Mouse (Mus musculus): Measurements from ENCODE around the gene Rhbdf2. TPM values are rescaled to one million over a fixed set of nuclear protein-coding genes. Genes with fewer than 3 reads are reported as not detected.

Rhbdf2 gene
- total RNA-seq, 2 experiments from 2014 or later: 1.1 to 1.8 TPM

DNA sequence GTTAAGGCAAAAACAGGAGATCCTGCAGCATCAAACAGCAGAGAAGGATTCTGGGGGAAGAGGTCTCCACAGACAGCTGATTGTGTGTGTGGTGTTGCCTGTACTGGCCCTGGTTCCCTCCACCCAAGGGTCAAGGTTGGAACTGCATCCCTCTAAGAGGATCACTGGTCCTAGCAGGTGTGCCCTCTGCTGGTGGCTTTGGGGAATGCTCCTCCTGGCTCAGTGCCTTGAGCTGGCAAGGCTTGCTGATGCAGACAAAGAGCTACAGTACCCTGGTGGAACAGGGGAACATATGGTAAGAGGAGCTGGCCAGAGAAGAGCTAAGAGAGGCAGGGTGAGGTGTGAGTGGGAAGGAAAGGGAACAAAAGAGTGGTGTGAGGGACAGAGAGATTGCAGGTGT, 34.4 kb downstream of the Rhbdf2 start:
- peak; percentile 96 to 100 for DNase-seq (ENCODE audit: extremely low spot score in 1 of 2, low spot score in 1 of 2)

DNA sequence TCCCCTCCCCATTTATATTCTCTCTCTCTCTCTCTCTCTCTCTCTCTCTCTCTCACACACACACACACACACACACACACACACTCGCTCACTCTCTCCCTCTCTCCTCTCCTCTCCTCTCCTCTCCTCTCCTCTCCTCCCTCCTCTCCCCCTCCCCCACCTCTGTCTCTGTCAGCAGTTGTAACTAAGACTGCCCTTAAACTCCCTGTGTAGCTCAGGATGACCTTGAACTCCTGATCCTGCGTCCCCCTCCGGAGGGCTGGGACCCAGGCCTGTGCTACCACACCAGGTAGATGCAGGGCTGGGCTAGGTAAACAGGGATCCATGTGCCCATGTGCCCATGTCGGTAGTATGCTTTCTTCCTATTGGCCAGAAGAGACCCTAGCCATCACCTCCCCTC, 35.2 kb downstream of the Rhbdf2 start:
- no peak for DNase-seq (ENCODE audit: extremely low spot score in 1 of 2, low spot score in 1 of 2)

DNA sequence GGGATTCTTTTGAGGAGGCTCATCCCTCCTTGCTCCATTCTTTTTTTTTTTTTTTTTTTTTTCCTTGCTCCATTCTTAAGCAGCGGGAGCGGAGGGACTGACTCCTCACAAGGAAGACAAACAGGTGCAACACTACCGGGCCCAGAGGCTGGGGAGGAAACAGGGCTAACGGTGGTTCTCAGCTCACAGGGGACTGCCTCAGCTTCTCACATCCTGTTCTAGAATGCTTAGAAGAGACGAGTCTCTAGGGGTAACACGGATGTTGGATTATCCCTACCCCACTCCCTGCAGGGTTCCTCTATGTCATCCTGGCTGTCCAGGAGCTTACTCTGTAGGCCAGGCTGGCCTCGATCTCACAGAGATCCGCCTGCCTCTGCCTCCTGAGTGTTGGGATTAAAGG, 37.2 kb downstream of the Rhbdf2 start:
- no peak for DNase-seq (ENCODE audit: extremely low spot score in 1 of 2, low spot score in 1 of 2)

DNA sequence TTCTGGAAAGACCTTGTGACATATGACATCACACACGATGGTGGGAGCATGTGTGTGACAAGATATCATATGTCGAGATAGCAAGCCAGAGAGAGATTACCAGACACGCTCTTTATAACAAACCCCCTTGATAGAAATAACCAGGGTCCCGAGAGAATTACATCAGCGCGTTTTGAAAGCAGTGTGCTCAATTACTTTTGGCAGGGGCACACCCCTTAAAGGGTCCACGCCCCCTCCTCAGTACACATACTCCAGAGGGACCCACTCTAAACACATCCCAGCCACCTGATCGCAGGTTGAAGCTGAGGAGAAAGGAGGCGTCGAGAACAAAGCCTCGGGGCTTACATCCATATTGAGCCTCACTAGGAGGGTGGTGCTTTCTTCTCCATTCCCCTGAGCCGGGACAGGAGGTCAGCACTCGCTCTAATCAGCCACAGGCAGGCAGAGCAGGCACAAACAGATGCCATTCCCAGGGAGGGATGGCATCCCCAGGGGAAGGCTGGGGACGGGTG, 37.7 kb downstream of the Rhbdf2 start:
- no peak for DNase-seq (ENCODE audit: extremely low spot score in 1 of 2, low spot score in 1 of 2)

DNA sequence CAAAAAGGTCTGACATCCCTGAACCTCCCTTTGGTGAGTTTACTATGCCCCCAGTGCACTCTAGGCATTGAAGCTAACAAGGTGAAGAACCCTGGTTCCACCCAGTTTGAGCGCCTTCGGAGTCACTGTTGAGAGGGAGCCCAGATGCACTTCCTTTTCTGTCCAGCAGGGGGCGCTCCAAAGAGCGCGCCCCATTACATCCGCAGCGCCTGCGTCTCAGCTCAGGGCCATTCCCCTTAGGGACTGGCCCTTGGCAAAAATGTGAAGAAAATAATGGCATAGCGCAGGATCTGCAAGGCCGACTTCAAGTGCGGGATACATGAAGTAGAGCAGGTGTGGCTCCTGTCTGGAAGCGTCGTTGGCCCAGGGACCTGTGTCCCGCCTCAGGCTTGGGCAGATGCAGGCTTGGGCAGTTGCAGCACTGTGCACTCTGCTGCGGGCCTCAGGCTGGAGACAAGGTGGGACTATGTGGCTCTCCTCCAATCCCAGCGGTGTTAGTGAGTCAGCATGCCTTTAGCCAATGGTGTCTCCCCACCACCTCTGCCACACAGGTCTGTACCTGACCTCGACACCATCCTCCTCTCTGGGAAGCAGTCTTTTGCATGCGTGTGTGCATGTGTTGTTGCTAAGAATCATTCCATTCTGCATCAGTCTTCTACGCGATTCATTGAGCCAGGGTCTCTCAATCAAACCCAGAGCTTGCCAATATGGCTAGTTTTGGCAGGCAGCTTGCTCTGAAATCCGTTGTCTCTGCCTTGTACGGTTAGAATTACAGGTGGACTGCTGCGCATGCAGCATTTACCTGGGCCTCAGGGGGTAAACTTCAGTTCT, 39.8 kb downstream of the Rhbdf2 start:
- peak; percentile 59 to 75 for DNase-seq (ENCODE audit: extremely low spot score in 1 of 2, low spot score in 1 of 2)

DNA sequence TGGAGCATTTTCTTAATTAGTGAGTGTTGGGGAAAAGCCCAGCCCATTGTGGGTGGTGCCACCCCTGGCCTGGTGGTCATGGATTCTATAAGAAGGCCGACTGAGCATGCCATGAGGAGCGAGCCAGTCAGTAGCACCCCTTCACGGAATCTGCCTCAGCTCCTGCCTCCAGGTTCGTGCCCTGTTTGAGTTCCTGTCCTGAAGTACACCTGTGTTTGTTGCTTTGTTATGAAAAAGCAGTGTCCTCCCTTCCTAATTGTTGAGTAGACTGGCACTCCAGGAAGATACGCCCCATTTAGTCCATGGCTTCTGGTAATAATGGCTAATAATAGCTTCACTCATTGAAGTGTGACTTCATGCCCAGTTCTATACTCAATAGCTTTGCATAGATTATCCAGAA, 40.5 kb downstream of the Rhbdf2 start, which contains the start of gene Aanat:
Gene Aanat, plus strand, starts transcription at position 123 of the 400 bp plus-strand sequence.
- no peak for DNase-seq (ENCODE audit: extremely low spot score in 1 of 2, low spot score in 1 of 2)

DNA sequence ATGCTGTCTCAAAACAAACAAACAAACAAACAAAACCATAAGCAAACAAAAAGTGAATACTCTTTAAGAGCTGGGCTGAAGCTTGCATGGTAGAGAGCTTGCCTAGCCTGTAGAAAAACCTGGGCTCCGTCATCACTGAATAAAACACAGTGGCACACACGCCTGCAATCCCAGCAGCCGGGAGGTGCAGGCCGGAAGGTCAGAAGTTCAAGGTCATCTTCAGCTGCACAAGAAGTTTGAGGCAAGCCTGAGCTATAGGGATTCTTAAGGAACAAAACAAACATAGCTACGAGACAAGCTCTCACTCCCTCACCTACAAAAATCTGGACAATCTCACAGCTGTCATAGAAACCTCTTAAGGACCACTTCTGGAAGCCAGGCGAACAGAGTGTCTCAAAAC, 41.1 kb downstream of the Rhbdf2 start:
- no peak for DNase-seq (ENCODE audit: extremely low spot score in 1 of 2, low spot score in 1 of 2)

DNA sequence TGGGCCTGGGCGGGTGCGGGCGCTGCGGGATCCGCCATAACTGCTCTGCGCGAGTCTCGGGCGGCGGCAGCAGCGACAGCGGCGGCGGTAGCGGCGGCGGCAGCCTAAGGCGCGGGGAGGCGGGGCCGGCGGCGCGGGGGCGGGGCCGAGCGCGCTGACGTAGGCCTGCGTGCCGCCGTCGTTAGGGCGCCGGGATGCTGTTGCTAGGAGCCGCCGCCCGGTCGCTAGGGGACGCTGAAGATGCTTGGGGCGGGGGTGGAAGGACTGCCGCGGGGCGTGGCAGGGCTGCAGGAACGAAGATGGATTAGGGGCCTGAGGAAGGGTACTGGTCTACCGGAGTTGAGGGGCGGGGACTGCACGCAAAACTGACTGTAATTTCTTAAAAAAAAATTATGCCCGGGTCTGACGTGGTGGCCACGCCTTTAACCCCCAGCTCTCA, 45.4 kb downstream of the Rhbdf2 start, which contains the start of gene Ube2o:
Gene Ube2o, minus strand, starts transcription at position 72 of the 439 bp plus-strand sequence.
- DNase-seq (ENCODE audit: extremely low spot score in 1 of 2, low spot score in 1 of 2): peak; percentile 78 to 81

DNA sequence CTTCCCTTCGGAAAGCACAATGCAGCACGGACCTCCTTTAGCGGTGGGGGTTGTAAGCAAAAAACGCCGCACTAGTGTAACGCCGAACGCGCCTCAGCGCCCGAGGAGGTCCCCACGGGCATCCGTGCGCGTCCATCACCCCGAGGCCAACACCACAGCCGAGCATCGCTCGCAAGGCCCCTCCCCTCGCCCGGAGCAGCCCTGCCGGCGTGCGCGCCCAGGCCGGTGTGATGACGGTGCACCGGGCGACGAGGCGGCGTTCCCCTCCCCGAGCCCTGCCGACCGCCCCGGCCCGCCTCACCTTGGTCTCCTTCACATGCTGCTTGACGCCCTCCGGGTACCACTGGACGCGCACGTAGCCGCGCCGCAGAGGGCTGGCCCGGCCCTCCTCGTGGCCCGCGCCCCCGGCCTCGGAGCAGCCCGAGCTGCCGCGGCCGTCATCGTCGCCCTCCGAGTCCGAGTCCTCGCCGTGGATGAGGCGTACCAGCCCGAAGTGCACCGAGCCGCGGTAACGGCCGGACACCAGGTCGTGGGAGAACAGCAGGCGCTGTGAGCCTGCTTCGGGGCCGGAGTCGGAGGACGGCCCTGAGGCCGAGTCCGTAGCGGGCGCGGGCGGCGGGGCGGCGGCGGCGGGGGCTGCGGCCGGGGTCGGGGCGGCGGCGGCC, 46.0 kb downstream of the Rhbdf2 start:
- DNase-seq (ENCODE audit: extremely low spot score in 1 of 2, low spot score in 1 of 2): peak; percentile 36 to 46

DNA sequence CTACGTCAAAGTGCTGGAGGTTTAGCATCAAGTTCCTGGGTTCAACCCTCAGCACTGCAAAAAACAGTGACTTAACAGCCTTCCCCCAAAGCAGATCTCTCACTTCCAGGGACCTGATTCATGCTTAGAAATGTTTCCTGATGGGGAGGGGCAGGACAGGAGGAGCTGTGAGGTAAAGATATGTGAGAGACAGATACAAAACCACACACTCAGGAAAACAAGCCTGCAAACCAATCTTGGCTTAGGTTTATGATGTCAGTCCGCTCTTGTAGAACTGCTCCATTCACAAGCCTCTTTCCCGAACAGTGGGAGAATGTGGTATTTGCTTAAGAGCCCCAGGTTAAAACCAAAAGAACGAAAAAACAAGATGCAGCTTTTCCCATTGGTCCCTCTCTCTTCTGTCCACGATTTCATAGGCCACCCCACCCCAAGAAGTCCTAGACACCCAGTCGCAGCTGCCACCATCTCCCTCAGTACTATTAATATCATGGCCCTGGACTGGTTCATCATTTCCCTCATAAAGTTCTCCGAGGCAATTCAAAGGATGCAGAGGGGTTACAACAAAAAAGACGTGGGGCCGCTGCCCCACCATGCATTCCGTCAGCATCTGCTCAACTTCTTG, 46.7 kb downstream of the Rhbdf2 start:
- DNase-seq (ENCODE audit: extremely low spot score in 1 of 2, low spot score in 1 of 2): no peak

DNA sequence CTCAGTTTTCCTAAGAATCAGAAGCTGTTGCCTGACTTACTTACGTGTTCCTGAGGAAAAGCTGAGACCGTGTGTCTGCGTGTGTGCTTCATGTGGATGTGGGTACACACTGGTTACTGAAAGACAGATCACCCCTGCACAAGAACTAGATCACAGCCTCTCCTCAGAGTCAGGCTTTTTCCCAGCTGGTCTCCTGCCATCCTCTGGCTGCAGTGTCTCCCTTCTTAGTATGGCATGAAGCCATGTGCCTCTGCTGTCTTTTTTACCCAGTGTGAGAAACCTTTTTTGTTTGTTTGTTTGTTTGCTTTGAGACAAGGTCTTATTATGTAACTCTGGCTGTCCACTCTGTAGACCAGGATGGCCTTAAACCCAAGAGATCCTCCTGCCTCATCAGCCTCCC, 47.5 kb downstream of the Rhbdf2 start:
- no peak for DNase-seq (ENCODE audit: extremely low spot score in 1 of 2, low spot score in 1 of 2)

DNA sequence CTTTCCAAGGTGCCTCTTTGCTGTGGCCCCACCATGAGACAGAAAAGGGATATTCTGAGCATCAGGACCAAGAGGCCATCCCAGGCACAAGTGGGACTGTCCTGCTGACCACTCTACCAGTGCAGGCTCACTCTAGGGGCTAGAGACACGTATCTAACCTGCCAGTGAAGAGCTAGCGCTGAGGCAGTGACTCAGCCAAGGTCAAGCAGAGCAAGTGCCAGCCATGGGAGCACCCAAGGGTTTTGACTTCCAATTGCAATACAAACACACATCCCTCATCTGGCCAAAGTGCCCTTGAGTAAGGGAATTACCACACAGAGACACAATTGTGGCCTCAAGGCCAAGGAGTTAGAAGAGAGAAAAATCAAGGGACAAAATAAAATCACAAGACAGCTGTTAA, 51.4 kb downstream of the Rhbdf2 start:
- no peak for DNase-seq (ENCODE audit: extremely low spot score in 1 of 2, low spot score in 1 of 2)

DNA sequence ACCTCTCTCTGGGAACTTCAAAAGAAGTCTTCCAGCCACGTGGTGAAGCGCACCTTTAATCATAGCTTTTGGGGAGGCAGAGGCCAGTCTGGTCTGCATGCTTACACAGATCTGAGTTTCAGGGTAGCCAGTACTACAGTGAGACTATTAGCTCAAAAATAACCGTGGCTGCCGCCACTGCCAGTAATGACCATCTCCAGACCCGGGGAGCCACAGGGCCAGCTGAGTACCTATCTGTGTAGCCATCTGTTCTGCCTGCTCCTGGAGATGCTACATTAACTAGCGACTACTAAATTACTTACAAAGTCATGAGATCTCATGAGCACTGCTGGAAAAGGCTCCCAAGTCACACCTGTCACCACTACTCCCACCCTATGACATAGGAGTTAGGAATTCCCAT, 51.8 kb downstream of the Rhbdf2 start:
- DNase-seq (ENCODE audit: extremely low spot score in 1 of 2, low spot score in 1 of 2): no peak

DNA sequence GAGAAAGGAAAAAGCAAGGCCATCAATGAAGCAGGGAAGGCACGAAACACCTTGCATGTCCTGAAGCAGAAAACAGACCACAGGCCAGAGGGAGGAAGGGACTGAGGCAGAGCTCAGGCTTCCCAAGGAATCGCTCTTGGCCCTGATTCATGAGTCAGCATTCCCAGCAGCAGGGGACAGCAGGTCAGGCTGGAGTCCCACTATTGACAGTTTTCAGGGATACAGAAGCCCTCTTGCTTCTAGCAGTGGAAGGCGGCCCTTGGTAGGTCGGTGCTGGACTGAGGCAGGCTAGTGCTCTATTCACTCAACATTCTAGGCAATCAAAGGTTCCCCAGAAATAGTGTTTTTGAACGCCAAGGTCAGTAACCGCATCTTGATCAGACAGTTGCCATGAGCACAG, 52.3 kb downstream of the Rhbdf2 start:
- no peak for DNase-seq (ENCODE audit: extremely low spot score in 1 of 2, low spot score in 1 of 2)

DNA sequence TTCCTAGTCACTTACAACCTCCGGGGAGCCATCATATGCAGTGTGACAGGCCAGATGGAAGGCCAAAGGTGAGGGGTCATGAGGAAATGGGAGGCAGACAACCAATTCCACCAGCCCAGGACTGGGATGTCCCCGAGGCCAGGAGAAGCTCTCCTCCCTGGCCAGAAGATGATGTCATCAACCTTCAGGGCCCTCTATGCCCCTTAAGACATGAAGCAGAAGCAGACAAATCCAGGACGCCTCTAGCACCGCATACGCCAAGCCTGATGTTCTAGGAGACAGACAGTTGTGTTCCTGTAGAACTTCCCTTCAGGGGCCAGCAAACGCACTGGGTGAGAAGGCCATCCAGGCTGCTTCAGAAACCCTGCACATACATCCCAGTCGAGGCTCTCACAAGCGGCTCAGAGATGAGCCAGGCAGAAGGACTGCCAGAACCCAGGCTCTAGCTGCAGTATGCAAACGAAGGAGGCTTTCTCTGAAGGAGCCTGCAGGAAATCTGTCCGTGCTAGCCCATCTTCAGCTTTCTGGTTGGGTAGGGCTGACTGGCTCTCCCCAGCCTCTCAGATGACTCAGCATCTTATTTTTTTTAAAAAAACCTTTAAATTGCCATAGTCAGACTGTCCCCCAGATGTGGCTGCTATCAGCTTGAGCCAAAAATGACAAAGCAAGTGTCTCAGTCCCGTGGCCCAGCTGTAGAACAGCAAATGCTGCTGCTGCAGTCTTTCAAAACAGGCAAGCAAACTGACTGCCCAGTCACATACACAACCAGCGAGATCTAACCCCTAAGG, 53.9 kb downstream of the Rhbdf2 start:
- DNase-seq (ENCODE audit: extremely low spot score in 1 of 2, low spot score in 1 of 2): no peak

DNA sequence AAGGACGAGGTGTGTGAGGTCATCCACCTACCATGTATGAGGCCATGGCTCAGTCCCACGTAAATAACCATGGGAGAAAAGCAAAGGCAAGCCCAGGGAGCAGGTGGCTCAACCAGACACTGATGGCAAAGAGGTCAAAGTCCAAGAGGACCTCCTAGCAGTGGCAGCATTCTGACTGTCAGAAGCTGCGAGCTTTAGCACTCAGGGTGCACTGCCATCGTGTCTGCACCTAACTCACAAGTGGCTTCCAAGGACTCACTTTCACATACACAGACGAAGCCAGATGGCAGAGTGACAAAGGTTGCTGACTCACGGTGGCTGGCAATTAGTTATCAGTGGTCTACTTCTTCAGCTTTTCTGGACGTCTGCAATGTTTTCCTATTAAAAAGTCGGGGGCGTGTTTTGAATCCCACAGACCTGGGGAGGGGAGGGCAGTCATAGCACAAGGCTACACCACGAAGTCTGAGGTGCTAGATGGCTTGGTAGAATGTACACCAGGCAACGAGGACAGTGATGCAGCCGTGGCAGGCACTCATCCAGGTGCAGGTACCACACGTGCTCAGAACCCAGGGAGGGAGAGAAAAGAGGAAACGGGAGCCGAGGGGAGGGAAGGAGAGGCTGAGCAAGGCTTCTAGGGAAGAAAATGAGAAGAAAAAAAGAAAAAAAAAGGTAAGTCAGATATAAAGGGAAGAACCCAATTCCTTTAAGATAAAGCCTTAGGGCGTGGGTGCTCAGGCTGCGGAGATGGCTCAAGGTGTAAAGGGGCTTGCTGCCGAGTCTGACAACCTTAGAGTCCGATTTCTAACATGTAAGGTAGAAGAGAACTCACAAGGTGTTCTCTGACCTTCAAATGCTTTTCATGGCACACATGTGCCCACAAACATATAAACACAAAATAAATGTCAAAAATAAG, 54.8 kb downstream of the Rhbdf2 start:
- no peak for DNase-seq (ENCODE audit: extremely low spot score in 1 of 2, low spot score in 1 of 2)

DNA sequence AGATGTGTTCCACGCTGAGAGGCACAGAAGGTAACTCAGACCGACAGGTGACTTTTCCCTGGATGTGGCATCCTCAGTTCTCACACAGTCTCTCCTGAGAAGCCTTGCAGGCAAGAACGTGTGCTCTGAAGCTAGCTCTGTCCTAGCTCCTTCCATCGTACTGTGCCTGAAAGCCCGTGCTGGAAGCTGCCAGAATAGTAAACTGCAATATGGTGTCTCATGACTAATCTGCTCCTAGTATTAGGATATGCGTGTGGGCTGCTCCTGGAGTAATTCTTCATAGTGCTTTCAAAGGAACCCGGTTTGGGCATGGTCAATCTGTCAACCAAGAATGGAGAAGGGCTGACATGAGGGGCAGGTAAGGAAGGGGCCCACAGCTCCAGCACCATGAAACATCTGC, 56.0 kb downstream of the Rhbdf2 start:
- no peak for DNase-seq (ENCODE audit: extremely low spot score in 1 of 2, low spot score in 1 of 2)

DNA sequence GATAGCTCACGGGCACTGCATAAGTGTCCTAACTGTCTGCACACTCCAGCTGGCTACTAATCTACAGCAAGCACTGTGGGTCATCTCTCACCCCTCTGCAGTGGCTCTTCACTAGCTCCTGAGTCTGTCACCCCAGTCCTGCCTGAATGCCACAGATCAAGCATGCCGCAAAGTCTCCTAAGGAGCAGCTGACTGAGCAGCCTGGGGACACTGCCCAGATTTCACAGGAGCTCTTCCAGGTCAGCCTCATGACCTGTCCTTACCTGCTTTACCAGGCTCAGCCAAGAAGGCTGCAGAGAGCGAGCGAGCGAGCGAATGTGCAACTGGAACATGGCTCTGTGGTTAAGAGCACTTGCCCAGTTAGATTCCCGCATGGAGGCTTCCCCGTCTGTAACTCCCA, 59.3 kb downstream of the Rhbdf2 start:
- no peak for DNase-seq (ENCODE audit: extremely low spot score in 1 of 2, low spot score in 1 of 2)

DNA sequence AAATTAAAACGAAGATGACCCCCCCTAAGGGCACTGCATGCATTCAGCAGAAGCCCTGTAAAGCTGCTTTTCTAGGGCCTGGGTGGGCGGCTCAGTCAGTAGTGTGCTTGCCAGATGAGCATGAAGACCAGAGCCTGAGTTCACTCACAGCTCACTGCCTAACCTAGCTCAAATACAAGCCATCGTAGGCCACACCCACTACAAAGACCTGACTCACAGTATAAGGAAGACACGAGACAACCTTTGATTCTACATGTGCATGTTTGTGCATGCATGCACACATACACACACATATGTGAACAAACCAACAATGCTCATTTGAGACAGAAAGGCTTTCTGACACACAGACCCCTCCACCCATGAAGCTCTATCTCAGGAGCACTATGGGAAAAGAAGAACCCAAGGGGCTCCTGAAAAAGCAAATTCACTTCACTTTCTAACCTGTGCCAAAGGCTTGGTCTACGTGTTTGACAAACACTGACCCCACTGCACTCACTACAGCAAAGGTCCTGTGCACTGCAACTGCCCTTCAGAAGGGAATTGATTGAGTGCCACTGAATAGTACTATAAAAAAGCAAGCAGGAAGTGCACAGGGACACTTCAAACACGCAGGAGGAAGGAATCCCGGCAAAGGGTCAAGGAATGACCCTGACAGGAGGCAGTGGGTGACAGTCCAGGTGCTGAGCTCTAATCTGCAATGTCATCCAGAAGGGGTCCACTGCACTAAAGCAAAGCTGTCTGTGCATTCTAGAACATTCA, 61.4 kb downstream of the Rhbdf2 start:
- no peak for DNase-seq (ENCODE audit: extremely low spot score in 1 of 2, low spot score in 1 of 2)

Measured in layer of hippocampus, postnatal 25 days (tissue).